Mouse (Mus musculus): Measurements from ENCODE around the gene Kctd13. TPM values are rescaled to one million over a fixed set of nuclear protein-coding genes. Genes with fewer than 3 reads are reported as not detected.
"Not testable (repeated sequence)": the region's sequence is repeated elsewhere in the genome, so short reads cannot be mapped to it uniquely, and the experiment has no call there.

The Kctd13 gene
- polyA plus RNA-seq, 1 experiment = 9.1 TPM

GRCm38 (mm10) chr7:126898102-126898990 is 30.3 kb upstream of the Kctd13 start:
- Histone ChIP-seq H3K4me1 (ENCODE audit: control insufficient read depth, insufficient read depth, low read length) (no peaks in the 10 kb centered on the region), H3K27ac (ENCODE audit: insufficient read depth, low read length) (no peak overlapping the region), H3K4me3 (ENCODE audit: insufficient read depth, low read length) (peak overlapping the region; percentile 71)
- TF ChIP-seq POLR2A (IDR thresholded peaks at IDR 0.05; ENCODE audit: low read depth, low read length) (peak; percentile 92), CTCF (IDR thresholded peaks at IDR 0.05; ENCODE audit: borderline replicate concordance, insufficient read depth, low read length) (no peak)

- not testable (repeated sequence) for H3K4me1 ChIP-seq (ENCODE audit: control insufficient read depth, insufficient read depth, low read length); H3K4me3 ChIP-seq (ENCODE audit: insufficient read depth, low read length); H3K27ac ChIP-seq (ENCODE audit: insufficient read depth, low read length)
Observed at GRCm38 (mm10) chr7:126899781-126900180, 28.9 kb upstream of the Kctd13 start.

- Histone ChIP-seq H3K4me1 (ENCODE audit: control insufficient read depth, insufficient read depth, low read length) (no peaks in the 10 kb centered on the region), H3K4me3 (ENCODE audit: insufficient read depth, low read length) (no peak overlapping the region), H3K27ac (ENCODE audit: insufficient read depth, low read length) (no peak overlapping the region)
- TF ChIP-seq CTCF (IDR thresholded peaks at IDR 0.05; ENCODE audit: borderline replicate concordance, insufficient read depth, low read length) = no peak
- no peak for TF ChIP-seq POLR2A (IDR thresholded peaks at IDR 0.05; ENCODE audit: low read depth, low read length)
Observed at GRCm38 (mm10) chr7:126905590-126905989, 23.1 kb upstream of the Kctd13 start.

- no peak overlapping the region for H3K27ac ChIP-seq (ENCODE audit: insufficient read depth, low read length)
- H3K4me3 ChIP-seq (ENCODE audit: insufficient read depth, low read length) = no peak overlapping the region
Observed at GRCm38 (mm10) chr7:126914844-126915243, 13.8 kb upstream of the Kctd13 start.

GRCm38 (mm10) chr7:126918356-126918755 is 10.3 kb upstream of the Kctd13 start:
- H3K27ac ChIP-seq (ENCODE audit: insufficient read depth, low read length); H3K4me1 ChIP-seq (ENCODE audit: control insufficient read depth, insufficient read depth, low read length); H3K4me3 ChIP-seq (ENCODE audit: insufficient read depth, low read length): not testable (repeated sequence)

More at GRCm38 (mm10) chr7:126914844-126915243, 13.8 kb upstream of the Kctd13 start:
- H3K4me1 ChIP-seq (ENCODE audit: control insufficient read depth, insufficient read depth, low read length) = no peaks in the 10 kb centered on the region
- TF ChIP-seq POLR2A (IDR thresholded peaks at IDR 0.05; ENCODE audit: low read depth, low read length) (no peak), CTCF (IDR thresholded peaks at IDR 0.05; ENCODE audit: borderline replicate concordance, insufficient read depth, low read length) (no peak)

- H3K27ac ChIP-seq (ENCODE audit: insufficient read depth, low read length) = no peak overlapping the region
- no peaks in the 10 kb centered on the region for H3K4me1 ChIP-seq (ENCODE audit: control insufficient read depth, insufficient read depth, low read length)
- H3K4me3 ChIP-seq (ENCODE audit: insufficient read depth, low read length) = no peak overlapping the region
- no peak for TF ChIP-seq CTCF (IDR thresholded peaks at IDR 0.05; ENCODE audit: borderline replicate concordance, insufficient read depth, low read length)
- no peak for TF ChIP-seq POLR2A (IDR thresholded peaks at IDR 0.05; ENCODE audit: low read depth, low read length)
Observed at GRCm38 (mm10) chr7:126919973-126920372, 8.7 kb upstream of the Kctd13 start.

GRCm38 (mm10) chr7:126921563-126921962 is 7.1 kb upstream of the Kctd13 start:
- no peak overlapping the region for H3K4me3 ChIP-seq (ENCODE audit: insufficient read depth, low read length)
- H3K4me1 ChIP-seq (ENCODE audit: control insufficient read depth, insufficient read depth, low read length) = no peaks in the 10 kb centered on the region
- no peak for TF ChIP-seq POLR2A (IDR thresholded peaks at IDR 0.05; ENCODE audit: low read depth, low read length)
- no peak for TF ChIP-seq CTCF (IDR thresholded peaks at IDR 0.05; ENCODE audit: borderline replicate concordance, insufficient read depth, low read length)
- H3K27ac ChIP-seq (ENCODE audit: insufficient read depth, low read length) = no peak overlapping the region

GRCm38 (mm10) chr7:126922624-126923060 is 6.0 kb upstream of the Kctd13 start, which contains the start of gene Tmem219:
TSS of gene Tmem219 (minus strand) at chr7:126922917.
- no peak within 1 kb of the TSS for H3K4me3 ChIP-seq (ENCODE audit: insufficient read depth, low read length)
- H3K4me1 ChIP-seq (ENCODE audit: control insufficient read depth, insufficient read depth, low read length) = no peaks in the 10 kb centered on the region
- H3K27ac ChIP-seq (ENCODE audit: insufficient read depth, low read length) = no peak within 1 kb of the TSS
- TF ChIP-seq POLR2A (IDR thresholded peaks at IDR 0.05; ENCODE audit: low read depth, low read length) (no peak), CTCF (IDR thresholded peaks at IDR 0.05; ENCODE audit: borderline replicate concordance, insufficient read depth, low read length) (no peak)

- no peaks in the 10 kb centered on the region for H3K4me1 ChIP-seq (ENCODE audit: control insufficient read depth, insufficient read depth, low read length)
- H3K27ac ChIP-seq (ENCODE audit: insufficient read depth, low read length) = no peak overlapping the region
- H3K4me3 ChIP-seq (ENCODE audit: insufficient read depth, low read length) = no peak overlapping the region
- TF ChIP-seq CTCF (IDR thresholded peaks at IDR 0.05; ENCODE audit: borderline replicate concordance, insufficient read depth, low read length) = no peak
- TF ChIP-seq POLR2A (IDR thresholded peaks at IDR 0.05; ENCODE audit: low read depth, low read length) = no peak
Observed at GRCm38 (mm10) chr7:126923999-126924398, 4.7 kb upstream of the Kctd13 start.

- no peak for TF ChIP-seq CTCF (IDR thresholded peaks at IDR 0.05; ENCODE audit: borderline replicate concordance, insufficient read depth, low read length)
- TF ChIP-seq POLR2A (IDR thresholded peaks at IDR 0.05; ENCODE audit: low read depth, low read length) = no peak
- H3K27ac ChIP-seq (ENCODE audit: insufficient read depth, low read length) = no peak overlapping the region
Observed at GRCm38 (mm10) chr7:126926299-126926698, 2.4 kb upstream of the Kctd13 start.

More at GRCm38 (mm10) chr7:126926299-126926698, 2.4 kb upstream of the Kctd13 start:
- H3K4me3 ChIP-seq (ENCODE audit: insufficient read depth, low read length) = no peak overlapping the region
- no peaks in the 10 kb centered on the region for H3K4me1 ChIP-seq (ENCODE audit: control insufficient read depth, insufficient read depth, low read length)

Data from embryonic fibroblast, embryonic 13.5 days (primary cell).